Comparison of ENCODE assay signal across 13 mouse cellular contexts in genomic region chr3:67449660-67450059, GRCm38 (mm10). TPM values are rescaled to one million over a fixed set of nuclear protein-coding genes. Genes with fewer than 3 reads are reported as not detected.
A peak's percentile ranks its signal among the peaks of the same experiment; 100 is the strongest.
DNase-seq lines count a peak whose midpoint lies in the region; TF ChIP-seq lines count a peak whose summit lies in the region.
"Had no signal": no experiment of that assay in that cellular context is flagged by ENCODE, and none has a peak within 500 bp of the region (broad histone marks: within the 10 kb centered on the region; RNA-seq: fewer than 3 reads in every experiment).

No protein-coding gene starts in this region.

- intact Hi-C loops in heart, postnatal 36 days (cut with DNase I), result loop anchor here (2.0 kb wide), 1 partner anchor 17 kb away; no protein-coding TSS in a partner anchor

- no peak overlapping the region for H3K4me3 ChIP-seq in layer of hippocampus, adult 2 months
- H3K4me3 ChIP-seq: heart, embryonic 12.5 days; hindbrain, embryonic 12.5 days; liver, embryonic 15.5 days had no signal

- TF ChIP-seq CTCF in layer of hippocampus, adult 2 months (conservative IDR thresholded peaks at IDR 0.05), result no peak

- peak overlapping the region; percentile 36 for H3K27ac ChIP-seq in layer of hippocampus, adult 2 months
- H3K27ac ChIP-seq: hindbrain, embryonic 12.5 days; liver, embryonic 15.5 days had no signal

- DNase-seq in heart, adult 11 months, result peak; percentile 95
- DNase-seq in heart, postnatal 36 days, result no peak
- peak; percentile 56 to 61 for DNase-seq in layer of hippocampus, adult 2 months (ENCODE audit: low spot score in 2 of 2)
- DNase-seq in layer of hippocampus, postnatal 10 days (ENCODE audit: low spot score in 2 of 2), result no peak
- DNase-seq in kidney, postnatal 36 days, result peak; percentile 23 to 46
- peak; percentile 25 for DNase-seq in lung, postnatal 14 days
- no peak for DNase-seq in left cerebral cortex, adult 11 months (ENCODE audit: low spot score)
- DNase-seq in neural tube, embryonic 10.5 days (ENCODE audit: extremely low spot score, low spot score), result no peak
- DNase-seq: B cell, adult 2 months; cerebellum, adult 9-11 months had no signal

RNA-seq across cellular contexts. Expression of gene Lxn, which starts 14.1 kb away (rescaled TPM):
- 1 to 10 TPM; 4.9 to 6.0 TPM for total RNA-seq in heart, postnatal 36 days (2021)
- 10 to 100 TPM; 40.1 to 45.3 TPM for total RNA-seq in layer of hippocampus, adult 2 months (2021)
- 10 to 100 TPM; 72.8 to 77.9 TPM for total RNA-seq in layer of hippocampus, postnatal 10 days (2021)

RNA-seq across cellular contexts. Expression of gene Gfm1, which starts 19.8 kb away (rescaled TPM):
- 100 to 1,000 TPM; 219 to 255 TPM for total RNA-seq in heart, postnatal 36 days (2021)
- 10 to 100 TPM; 53.5 to 57.7 TPM for total RNA-seq in layer of hippocampus, adult 2 months (2021)
- total RNA-seq in layer of hippocampus, postnatal 10 days (2021), result 10 to 100 TPM; 49.9 to 51.4 TPM

Comparison
In these comparisons a context has a peak if more than half of its experiments do, and no peak if none do; other contexts are left out.
1. DNase-seq: peak in heart, adult 11 months (single experiment), layer of hippocampus, adult 2 months (2 of 2), kidney, postnatal 36 days (2 of 2) and lung, postnatal 14 days (single experiment); none in heart, postnatal 36 days (0 of 2), layer of hippocampus, postnatal 10 days (0 of 2), left cerebral cortex, adult 11 months (single experiment) and neural tube, embryonic 10.5 days (single experiment).
2. RNA of gene Lxn, which starts 14.1 kb away (total RNA-seq): 72.8 to 77.9 TPM in layer of hippocampus, postnatal 10 days and 40.1 to 45.3 TPM in layer of hippocampus, adult 2 months; 4.9 to 6.0 TPM in heart, postnatal 36 days; every median in the first group is over 4 times any median in the second.